Mouse (Mus musculus): ENCODE results near the gene Kifc3. TPM values are rescaled to one million over a fixed set of nuclear protein-coding genes. Genes with fewer than 3 reads are reported as not detected.

Kifc3 gene
- polyA plus RNA-seq, 1 experiment from 2014 or later, result 19.8 TPM

DNA sequence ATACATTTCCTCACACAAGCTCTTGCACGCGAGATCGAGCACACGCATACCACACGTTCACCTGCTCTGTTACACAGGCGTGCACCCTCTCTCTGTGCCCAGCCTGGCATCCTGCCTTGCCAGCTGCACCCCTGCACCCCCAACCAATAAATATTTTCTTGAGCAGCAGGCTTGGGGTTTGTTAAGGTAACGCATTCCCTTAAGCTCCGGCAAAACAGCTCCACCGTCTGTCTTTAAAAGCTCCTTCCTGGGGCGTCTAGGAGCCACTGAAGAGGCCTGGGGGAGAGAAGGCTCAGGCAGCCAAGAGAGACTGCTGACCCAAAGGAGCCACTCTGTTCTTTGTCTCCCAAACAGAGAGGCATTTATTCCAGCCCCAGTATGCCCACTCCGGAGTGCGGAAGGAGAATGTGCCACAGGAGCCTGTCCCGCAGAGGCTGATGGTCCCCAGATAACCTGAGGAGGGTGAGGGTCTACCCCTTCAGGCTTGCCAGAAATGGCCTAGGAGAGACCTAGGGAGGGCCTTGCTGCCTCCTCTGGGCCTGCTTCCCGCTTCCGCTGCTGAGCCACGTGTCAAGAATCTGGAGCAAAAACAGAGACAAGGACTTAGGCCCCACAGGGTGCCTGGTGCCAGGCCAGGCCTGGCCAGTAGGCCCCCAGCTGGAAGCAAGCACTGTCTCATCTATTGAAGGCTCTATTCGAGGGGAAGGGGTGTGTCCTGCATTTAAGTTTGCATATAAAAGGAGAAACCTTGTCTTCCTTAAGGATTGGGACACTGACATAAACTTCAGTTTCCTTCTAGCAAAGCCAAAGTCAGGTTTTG, 59.4 kb downstream of the Kifc3 start:
- Histone ChIP-seq H3K4me2 (replicated peaks; ENCODE audit: low read depth, low read length) (peak overlapping the region; percentile 97), H3K9ac (ENCODE audit: low read depth, low read length) (peak overlapping the region; percentile 79; the same call in 1 of the 2 replicates), H3K9me3 (ENCODE audit: control insufficient read depth, low read length) (no peaks in the 10 kb centered on the region), H3K4me3 (ENCODE audit: low read length) (peak overlapping the region; percentile 73), H3K4me1 (ENCODE audit: control insufficient read depth, insufficient read depth, low read length) (peaks cover 34% of the 10 kb centered on the region), H3K36me3 (ENCODE audit: control insufficient read depth, insufficient read depth, low read length) (no peaks in the 10 kb centered on the region), H3K27ac (ENCODE audit: low read depth, low read length) (0 out of 2 replicates have a peak overlapping the region, but pooled peaks have one; percentile 0), H3K27me3 (ENCODE audit: control insufficient read depth, insufficient read depth, low read length) (no peaks in the 10 kb centered on the region)
- WGBS, result 22% methylated on average over 17 of the region's 17 CpGs
- ATAC-seq (ENCODE audit: low FRiP score, low TSS enrichment), result no peak

DNA sequence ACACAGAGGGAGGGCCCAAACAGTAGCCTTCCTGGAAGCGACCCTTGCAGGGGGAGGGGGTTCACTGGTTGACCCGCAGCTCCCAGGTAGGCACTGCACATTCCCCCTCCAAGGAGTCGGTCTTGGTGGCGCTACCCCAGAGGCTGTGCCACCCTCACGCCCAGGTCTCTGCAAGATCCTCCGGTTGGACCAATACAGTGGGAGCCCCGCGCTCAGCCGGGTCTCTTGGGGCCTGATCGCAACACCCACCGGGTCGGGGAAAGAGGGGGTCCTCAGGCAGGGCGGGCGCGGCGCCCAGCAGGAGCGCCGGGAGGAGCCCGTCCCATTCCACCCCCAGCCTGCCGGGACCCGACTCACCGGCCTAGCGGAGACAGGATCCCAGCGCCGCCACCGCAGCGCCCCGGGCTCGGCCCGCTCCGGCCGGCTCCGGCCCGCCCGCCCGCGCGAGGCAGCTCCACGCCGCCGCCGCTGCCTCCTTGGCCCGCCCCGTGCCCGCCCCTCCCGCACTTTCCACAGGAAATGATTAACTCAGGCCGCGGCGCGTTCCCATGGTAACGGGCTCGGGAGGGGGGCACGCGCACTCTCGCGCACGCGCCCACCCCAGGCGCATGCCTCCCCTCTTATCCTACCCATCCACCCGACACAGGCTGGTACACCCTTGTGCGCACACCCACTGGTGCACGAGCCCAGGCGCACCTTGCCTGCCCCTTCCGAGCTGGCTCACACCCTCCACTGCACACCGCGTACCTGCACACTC, 60.4 kb downstream of the Kifc3 start:
- no peaks in the 10 kb centered on the region for H3K9me3 ChIP-seq (ENCODE audit: control insufficient read depth, low read length)
- H3K4me1 ChIP-seq (ENCODE audit: control insufficient read depth, insufficient read depth, low read length), result peaks cover 43% of the 10 kb centered on the region
- H3K36me3 ChIP-seq (ENCODE audit: control insufficient read depth, insufficient read depth, low read length), result no peaks in the 10 kb centered on the region
- peak; percentile 73 for ATAC-seq (ENCODE audit: low FRiP score, low TSS enrichment)
- under 1% methylated on average over 43 of the region's 66 CpGs for WGBS
- H3K4me3 ChIP-seq (ENCODE audit: low read length), result peak overlapping the region; percentile 73
- H3K4me2 ChIP-seq (replicated peaks; ENCODE audit: low read depth, low read length), result peak overlapping the region; percentile 97
- peak overlapping the region; percentile 79 for H3K9ac ChIP-seq (ENCODE audit: low read depth, low read length)
- peak overlapping the region; percentile 79; the same call in 1 of the 2 replicates for H3K27ac ChIP-seq (ENCODE audit: low read depth, low read length)
- H3K27me3 ChIP-seq (ENCODE audit: control insufficient read depth, insufficient read depth, low read length), result no peaks in the 10 kb centered on the region

GRCm38 (mm10) chr8:95141469-95142074, 61.0 kb downstream of the Kifc3 start:
- Histone ChIP-seq H3K4me2 (replicated peaks; ENCODE audit: low read depth, low read length) (peak overlapping the region; percentile 97), H3K36me3 (ENCODE audit: control insufficient read depth, insufficient read depth, low read length) (peaks cover 3% of the 10 kb centered on the region; the same call in 1 of the 2 replicates), H3K9me3 (ENCODE audit: control insufficient read depth, low read length) (no peaks in the 10 kb centered on the region), H3K27me3 (ENCODE audit: control insufficient read depth, insufficient read depth, low read length) (no peaks in the 10 kb centered on the region), H3K27ac (ENCODE audit: low read depth, low read length) (peak overlapping the region; percentile 79; the same call in 1 of the 2 replicates), H3K4me3 (ENCODE audit: low read length) (peak overlapping the region; percentile 73), H3K9ac (ENCODE audit: low read depth, low read length) (peak overlapping the region; percentile 79), H3K4me1 (ENCODE audit: control insufficient read depth, insufficient read depth, low read length) (peaks cover 48% of the 10 kb centered on the region)
- WGBS, result 0% methylated on average over 6 of the region's 6 CpGs
- peak; percentile 60 for ATAC-seq (ENCODE audit: low FRiP score, low TSS enrichment)

- H3K4me1 ChIP-seq (ENCODE audit: control insufficient read depth, insufficient read depth, low read length), result peaks cover 48% of the 10 kb centered on the region
- no peak overlapping the region for H3K9ac ChIP-seq (ENCODE audit: low read depth, low read length)
- H3K4me2 ChIP-seq (replicated peaks; ENCODE audit: low read depth, low read length), result peak overlapping the region; percentile 97
- no peak for ATAC-seq (ENCODE audit: low FRiP score, low TSS enrichment)
- H3K27ac ChIP-seq (ENCODE audit: low read depth, low read length), result no peak overlapping the region; the same call in 1 of the 2 replicates
- peaks cover 3% of the 10 kb centered on the region; the same call in 1 of the 2 replicates for H3K36me3 ChIP-seq (ENCODE audit: control insufficient read depth, insufficient read depth, low read length)
- no peaks in the 10 kb centered on the region for H3K9me3 ChIP-seq (ENCODE audit: control insufficient read depth, low read length)
- 73% methylated on average over 1 of the region's 1 CpGs for WGBS
- no peaks in the 10 kb centered on the region for H3K27me3 ChIP-seq (ENCODE audit: control insufficient read depth, insufficient read depth, low read length)
- H3K4me3 ChIP-seq (ENCODE audit: low read length), result peak overlapping the region; percentile 73; the same call in 1 of the 2 replicates
Observed at GRCm38 (mm10) chr8:95141026-95141425, 61.6 kb downstream of the Kifc3 start.

DNA sequence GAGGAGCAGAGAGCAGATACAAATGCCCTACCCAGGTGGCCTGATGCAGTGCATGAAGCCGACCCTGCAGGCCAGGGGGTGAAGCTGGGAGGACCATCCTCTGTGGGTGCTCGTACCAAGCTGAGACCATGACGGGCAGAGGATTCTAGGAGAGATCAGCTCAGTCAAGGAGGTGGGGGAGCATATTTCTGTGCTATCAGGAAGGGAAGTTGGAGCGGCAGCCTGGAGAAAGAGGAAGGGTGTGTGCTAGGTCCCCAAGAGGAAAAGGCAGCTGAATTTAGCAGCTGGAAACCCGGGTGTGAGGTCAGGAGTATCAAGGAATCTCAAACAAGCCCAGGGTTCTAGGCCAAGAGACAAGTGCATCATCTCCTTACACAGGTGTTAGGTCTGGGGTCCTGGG, 62.1 kb downstream of the Kifc3 start:
- H3K4me3 ChIP-seq (ENCODE audit: low read length), result no peak overlapping the region
- peaks cover 3% of the 10 kb centered on the region; the same call in 1 of the 2 replicates for H3K36me3 ChIP-seq (ENCODE audit: control insufficient read depth, insufficient read depth, low read length)
- WGBS, result 70% methylated on average over 5 of the region's 5 CpGs
- H3K4me2 ChIP-seq (replicated peaks; ENCODE audit: low read depth, low read length), result no peak overlapping the region
- H3K27me3 ChIP-seq (ENCODE audit: control insufficient read depth, insufficient read depth, low read length), result no peaks in the 10 kb centered on the region
- peaks cover 48% of the 10 kb centered on the region for H3K4me1 ChIP-seq (ENCODE audit: control insufficient read depth, insufficient read depth, low read length)
- ATAC-seq (ENCODE audit: low FRiP score, low TSS enrichment), result no peak
- no peaks in the 10 kb centered on the region for H3K9me3 ChIP-seq (ENCODE audit: control insufficient read depth, low read length)
- no peak overlapping the region for H3K9ac ChIP-seq (ENCODE audit: low read depth, low read length)
- H3K27ac ChIP-seq (ENCODE audit: low read depth, low read length), result no peak overlapping the region

- Histone ChIP-seq H3K9me3 (ENCODE audit: control insufficient read depth, low read length) (no peaks in the 10 kb centered on the region), H3K4me1 (ENCODE audit: control insufficient read depth, insufficient read depth, low read length) (peaks cover 48% of the 10 kb centered on the region), H3K4me3 (ENCODE audit: low read length) (no peak overlapping the region), H3K27ac (ENCODE audit: low read depth, low read length) (no peak overlapping the region), H3K27me3 (ENCODE audit: control insufficient read depth, insufficient read depth, low read length) (no peaks in the 10 kb centered on the region), H3K36me3 (ENCODE audit: control insufficient read depth, insufficient read depth, low read length) (peaks cover 11% of the 10 kb centered on the region; the same call in 1 of the 2 replicates), H3K4me2 (replicated peaks; ENCODE audit: low read depth, low read length) (no peak overlapping the region), H3K9ac (ENCODE audit: low read depth, low read length) (no peak overlapping the region)
- 40% methylated on average over 1 of the region's 1 CpGs for whole genome bisulfite sequencing
- ATAC-seq (ENCODE audit: low FRiP score, low TSS enrichment), result no peak
Observed at GRCm38 (mm10) chr8:95139051-95139365, 63.6 kb downstream of the Kifc3 start.

DNA sequence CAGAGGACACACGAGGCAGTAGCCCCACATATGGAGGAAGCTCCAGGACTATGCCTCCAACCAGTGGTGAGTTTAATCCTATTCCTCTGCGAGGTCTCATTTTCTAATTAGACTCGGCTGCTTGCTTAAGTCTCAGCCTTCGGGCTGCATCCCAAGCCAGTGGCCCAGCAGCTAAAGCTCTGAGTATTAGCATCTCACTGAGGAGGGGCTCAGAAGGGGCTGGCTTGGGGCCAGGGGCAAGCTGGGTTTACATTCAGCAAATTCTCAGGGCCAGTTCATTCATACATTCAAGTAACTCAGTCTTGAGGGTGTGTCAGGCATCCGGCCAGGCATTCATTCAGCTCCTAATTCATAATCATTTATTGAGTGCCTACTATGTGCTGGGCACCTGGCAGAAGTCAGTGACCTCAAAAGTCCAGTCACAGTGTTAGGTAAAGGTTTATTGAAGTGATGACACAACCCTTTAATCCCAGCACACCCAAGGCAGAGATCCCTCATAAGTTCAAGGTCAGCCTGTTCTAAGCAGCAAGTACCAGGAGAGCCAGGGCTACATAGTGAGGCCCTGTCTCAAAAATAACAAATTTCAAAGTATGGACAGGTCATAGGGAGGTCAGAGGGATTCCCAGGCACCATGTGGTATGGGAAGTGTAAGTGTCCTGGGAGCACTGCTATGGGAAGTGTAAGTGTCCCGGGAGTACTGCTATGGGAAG, 64.1 kb downstream of the Kifc3 start:
- Histone ChIP-seq H3K27ac (ENCODE audit: low read depth, low read length) (no peak overlapping the region), H3K4me1 (ENCODE audit: control insufficient read depth, insufficient read depth, low read length) (peaks cover 47% of the 10 kb centered on the region), H3K4me2 (replicated peaks; ENCODE audit: low read depth, low read length) (peak overlapping the region; percentile 67), H3K4me3 (ENCODE audit: low read length) (peak overlapping the region; percentile 32; the same call in 1 of the 2 replicates), H3K9ac (ENCODE audit: low read depth, low read length) (peak overlapping the region; percentile 18; the same call in 1 of the 2 replicates), H3K36me3 (ENCODE audit: control insufficient read depth, insufficient read depth, low read length) (peaks cover 11% of the 10 kb centered on the region; the same call in 1 of the 2 replicates), H3K9me3 (ENCODE audit: control insufficient read depth, low read length) (no peaks in the 10 kb centered on the region), H3K27me3 (ENCODE audit: control insufficient read depth, insufficient read depth, low read length) (no peaks in the 10 kb centered on the region)
- no peak for ATAC-seq (ENCODE audit: low FRiP score, low TSS enrichment)
- WGBS, result 30% methylated on average over 6 of the region's 6 CpGs

- Histone ChIP-seq H3K4me1 (ENCODE audit: control insufficient read depth, insufficient read depth, low read length) (peaks cover 39% of the 10 kb centered on the region), H3K9me3 (ENCODE audit: control insufficient read depth, low read length) (no peaks in the 10 kb centered on the region), H3K4me3 (ENCODE audit: low read length) (peak overlapping the region; percentile 32), H3K36me3 (ENCODE audit: control insufficient read depth, insufficient read depth, low read length) (peaks cover 17% of the 10 kb centered on the region; the same call in 1 of the 2 replicates), H3K9ac (ENCODE audit: low read depth, low read length) (peak overlapping the region; percentile 18; the same call in 1 of the 2 replicates), H3K4me2 (replicated peaks; ENCODE audit: low read depth, low read length) (peak overlapping the region; percentile 67), H3K27me3 (ENCODE audit: control insufficient read depth, insufficient read depth, low read length) (no peaks in the 10 kb centered on the region), H3K27ac (ENCODE audit: low read depth, low read length) (no peak overlapping the region)
- 3% methylated on average over 28 of the region's 28 CpGs for WGBS
- peak; percentile 50 for ATAC-seq (ENCODE audit: low FRiP score, low TSS enrichment)
Observed at GRCm38 (mm10) chr8:95137641-95138098, 64.9 kb downstream of the Kifc3 start.
